Mouse (Mus musculus) lung, postnatal 0 days (tissue): ENCODE measurements at regions not wholly inside any gene's neighbourhood (a gene's known extent, or its start where the extent isn't known, plus 50 kb on each side); places are given as distances from the start of the nearest gene placed in this dataset.

Experiments used
- ATAC-seq: fragments of 200-750 bp; cut with Nextera tagmentation; 2 replicates; pipeline ENCODE4 v1.8.0; 2017; ENCODE audit warnings: moderate library complexity
- DNase-seq: peaks from one replicate; pipeline ENCODE4 v3.0.0-alpha.2; 2016; ENCODE audit warnings: low spot score
- H3K27ac ChIP-seq: fragments of 300-500 bp; sonication (generic); 2 replicates; pipeline ENCODE4 v1.5.1; 2014; ENCODE audit warnings: antibody characterized with exemption, mild to moderate bottlenecking, low read length, mixed read lengths
- H3K27me3 ChIP-seq: fragments of 300-500 bp; sonication (generic); replicated peaks from 2 replicates; pipeline ENCODE4 v1.6.1; 2014; ENCODE audit warnings: low read length, mixed read lengths; ENCODE audit not compliant: insufficient read depth
- H3K36me3 ChIP-seq: fragments of 300-500 bp; sonication (generic); 2 replicates; pipeline ENCODE4 v1.6.1; 2014; ENCODE audit warnings: low read length, mixed read lengths; ENCODE audit not compliant: insufficient read depth
- H3K4me1 ChIP-seq: fragments of 300-500 bp; sonication (generic); 2 replicates; pipeline ENCODE4 v1.6.1; 2014; ENCODE audit warnings: antibody characterized with exemption, low read depth, low read length, mixed read lengths; ENCODE audit not compliant: insufficient read depth
- H3K4me2 ChIP-seq: fragments of 300-500 bp; sonication (generic); replicated peaks from 2 replicates; pipeline ENCODE4 v1.6.1; 2014; ENCODE audit warnings: low read depth, mild to moderate bottlenecking, low read length, moderate library complexity, mixed read lengths
- H3K4me3 ChIP-seq: fragments of 300-500 bp; sonication (generic); 2 replicates; pipeline ENCODE4 v1.5.1; 2014; ENCODE audit warnings: low read depth, low read length
- H3K9ac ChIP-seq: fragments of 300-500 bp; sonication (generic); replicated peaks from 2 replicates; pipeline ENCODE4 v1.6.1; 2014; ENCODE audit warnings: low read depth, mild to moderate bottlenecking
- H3K9me3 ChIP-seq: fragments of 300-500 bp; sonication (generic); 2 replicates; pipeline ENCODE4 v1.6.1; 2016; ENCODE audit warnings: low read length, mixed read lengths
- CTCF ChIP-seq: IDR thresholded peaks from 2 replicates; pipeline ENCODE4 v1.5.1; 2016; ENCODE audit warnings: antibody characterized with exemption, mild to moderate bottlenecking
- EP300 ChIP-seq: IDR thresholded peaks from 2 replicates; pipeline ENCODE4 v1.6.1; 2016; ENCODE audit warnings: antibody characterized with exemption, mild to moderate bottlenecking, control low read depth
- WGBS: fragments of 180-500 bp; shearing (Covaris S2); extraction: QIAGEN DNeasy Blood & Tissue Kit; methylation state at CpG from one replicate; pipeline ENCODE4 v1.1.7; 2014; 5-methylcytosine and 5-hydroxymethylcytosine counted together

GRCm38 (mm10) chr10:126385644-126386043, 419.7 kb downstream of the Lrig3 start:
- H3K4me3 ChIP-seq: no peak overlapping the region
- H3K27ac ChIP-seq: no peak overlapping the region
- ATAC-seq: no peak
- H3K9me3 ChIP-seq: no peaks in the 10 kb centered on the region
- H3K4me2 ChIP-seq: no peak overlapping the region
- no peaks in the 10 kb centered on the region for H3K27me3 ChIP-seq
- no peaks in the 10 kb centered on the region for H3K4me1 ChIP-seq
- no peaks in the 10 kb centered on the region for H3K36me3 ChIP-seq
- DNase-seq: no peak
- no peak overlapping the region for H3K9ac ChIP-seq
- WGBS: 83% methylated on average over 6 of the region's 6 CpGs
- TF ChIP-seq EP300: no peak

- Histone ChIP-seq H3K4me2 (no peak overlapping the region), H3K9me3 (no peaks in the 10 kb centered on the region), H3K27me3 (no peaks in the 10 kb centered on the region), H3K36me3 (no peaks in the 10 kb centered on the region), H3K4me1 (no peaks in the 10 kb centered on the region), H3K9ac (no peak overlapping the region), H3K27ac (no peak overlapping the region), H3K4me3 (no peak overlapping the region)
- ATAC-seq (no peak), DNase-seq (no peak)
- TF ChIP-seq EP300 (no peak), CTCF (no peak)
- 84% methylated on average over 2 of the region's 2 CpGs for WGBS
Observed at GRCm38 (mm10) chr10:126380381-126380780, 414.4 kb downstream of the Lrig3 start.

GRCm38 (mm10) chr10:126379239-126379638, 413.3 kb downstream of the Lrig3 start:
- peak; percentile 62 for ATAC-seq
- WGBS: 18% methylated on average over 6 of the region's 6 CpGs
- H3K4me3 ChIP-seq: no peak overlapping the region

GRCm38 (mm10) chr10:126373906-126374305, 407.9 kb downstream of the Lrig3 start:
- no peak for DNase-seq

More at GRCm38 (mm10) chr10:126379239-126379638, 413.3 kb downstream of the Lrig3 start:
- H3K27me3 ChIP-seq: no peaks in the 10 kb centered on the region
- H3K9me3 ChIP-seq: no peaks in the 10 kb centered on the region
- peak; percentile 36 for DNase-seq
- no peak for TF ChIP-seq EP300
- no peak for TF ChIP-seq CTCF
- no peak overlapping the region for H3K9ac ChIP-seq
- no peak overlapping the region for H3K27ac ChIP-seq
- no peaks in the 10 kb centered on the region for H3K36me3 ChIP-seq
- H3K4me1 ChIP-seq: no peaks in the 10 kb centered on the region
- no peak overlapping the region for H3K4me2 ChIP-seq

GRCm38 (mm10) chr10:126371881-126372280, 405.9 kb downstream of the Lrig3 start:
- H3K9me3 ChIP-seq: no peaks in the 10 kb centered on the region
- TF ChIP-seq EP300 (no peak), CTCF (no peak)
- no peak overlapping the region for H3K4me2 ChIP-seq
- DNase-seq: no peak
- no peaks in the 10 kb centered on the region for H3K27me3 ChIP-seq
- no peak overlapping the region for H3K9ac ChIP-seq
- no peaks in the 10 kb centered on the region for H3K36me3 ChIP-seq
- ATAC-seq: no peak
- H3K4me1 ChIP-seq: no peaks in the 10 kb centered on the region
- H3K4me3 ChIP-seq: no peak overlapping the region
- H3K27ac ChIP-seq: no peak overlapping the region
- WGBS: 83% methylated on average over 6 of the region's 6 CpGs

More at GRCm38 (mm10) chr10:126373906-126374305, 407.9 kb downstream of the Lrig3 start:
- no peaks in the 10 kb centered on the region for H3K27me3 ChIP-seq
- WGBS: 61% methylated on average over 6 of the region's 6 CpGs
- no peak for ATAC-seq
- H3K9me3 ChIP-seq: no peaks in the 10 kb centered on the region
- no peaks in the 10 kb centered on the region for H3K4me1 ChIP-seq
- H3K4me2 ChIP-seq: no peak overlapping the region
- H3K27ac ChIP-seq: no peak overlapping the region
- no peak overlapping the region for H3K4me3 ChIP-seq
- no peak overlapping the region for H3K9ac ChIP-seq
- no peak for TF ChIP-seq EP300
- no peak for TF ChIP-seq CTCF
- no peaks in the 10 kb centered on the region for H3K36me3 ChIP-seq

GRCm38 (mm10) chr10:126349076-126349475, 383.1 kb downstream of the Lrig3 start:
- DNase-seq: no peak
- TF ChIP-seq EP300 (no peak), CTCF (no peak)
- no peaks in the 10 kb centered on the region for H3K9me3 ChIP-seq
- H3K4me1 ChIP-seq: no peaks in the 10 kb centered on the region
- H3K27ac ChIP-seq: no peak overlapping the region
- WGBS: 54% methylated on average over 11 of the region's 11 CpGs
- ATAC-seq: no peak
- no peak overlapping the region for H3K4me3 ChIP-seq
- no peaks in the 10 kb centered on the region for H3K27me3 ChIP-seq
- no peak overlapping the region for H3K4me2 ChIP-seq
- H3K36me3 ChIP-seq: no peaks in the 10 kb centered on the region
- no peak overlapping the region for H3K9ac ChIP-seq

GRCm38 (mm10) chr10:126337426-126337825, 371.5 kb downstream of the Lrig3 start:
- H3K36me3 ChIP-seq: no peaks in the 10 kb centered on the region
- H3K9ac ChIP-seq: no peak overlapping the region
- H3K4me2 ChIP-seq: no peak overlapping the region
- H3K9me3 ChIP-seq: no peaks in the 10 kb centered on the region
- no peak overlapping the region for H3K27ac ChIP-seq
- DNase-seq (no peak), ATAC-seq (no peak)
- no peak overlapping the region for H3K4me3 ChIP-seq
- WGBS: 68% methylated on average over 4 of the region's 4 CpGs
- H3K27me3 ChIP-seq: no peaks in the 10 kb centered on the region
- no peaks in the 10 kb centered on the region for H3K4me1 ChIP-seq
- TF ChIP-seq EP300 (no peak), CTCF (peak; percentile 38; the same call in 1 of the 2 replicates)
